Mouse (Mus musculus) adrenal gland, postnatal 0 days (tissue): ENCODE results near the gene Cacfd1. TPM values are rescaled to one million over a fixed set of nuclear protein-coding genes. Genes with fewer than 3 reads are reported as not detected.

Source experiments
- polyA plus RNA-seq: library from polyadenylated mRNA; unstranded; fragments of >200 nt; fragmentation: Nextera tagmentation; extraction: Ambion mirVana; gene quantifications from 2 replicates; pipeline ENCODE4 v1.2.1, GENCODE M21; 2015

Cacfd1 gene
- 34.2 and 43.9 TPM in 2 replicates for polyA plus RNA-seq

GRCm38 (mm10) chr2:27009714-27010244 is at the start of gene Cacfd1:
Gene Cacfd1 (plus strand): TSS chr2:27009926.

GRCm38 (mm10) chr2:26963923-26964723 is 45.6 kb upstream of the Cacfd1 start, which contains the start of gene Rexo4:
Gene Rexo4 (minus strand): TSS chr2:26964386.

GRCm38 (mm10) chr2:26973116-26973515 is 36.6 kb upstream of the Cacfd1 start, which contains the start of gene Adamts13:
Gene Adamts13 (plus strand): TSS chr2:26973416.

GRCm38 (mm10) chr2:27027618-27028436 is 18.1 kb downstream of the Cacfd1 start, which contains the start of gene Slc2a6:
Gene Slc2a6 (minus strand): TSS chr2:27027998.

Other genes starting within 250 kb of the Cacfd1 start
- gene Abo, start 144.9 kb upstream of the Cacfd1 start, polyA plus RNA-seq: not detected in 2 replicates
- 13.0 and 15.4 TPM in 2 replicates for gene Surf6, start 107.0 kb upstream of the Cacfd1 start, polyA plus RNA-seq
- 34.2 and 35.7 TPM in 2 replicates for gene Med22, start 99.2 kb upstream of the Cacfd1 start, polyA plus RNA-seq
- 413 and 440 TPM in 2 replicates for gene Rpl7a, start 99.2 kb upstream of the Cacfd1 start, polyA plus RNA-seq
- 41.6 and 57.7 TPM in 2 replicates for gene Surf2, start 93.6 kb upstream of the Cacfd1 start, polyA plus RNA-seq
- gene Surf1, start 93.4 kb upstream of the Cacfd1 start, polyA plus RNA-seq: 95.5 and 103 TPM in 2 replicates
- gene Surf4, start 76.0 kb upstream of the Cacfd1 start, polyA plus RNA-seq: 122 and 190 TPM in 2 replicates
- 0.15 TPM in 1 of 2 replicates, not detected in the other for gene Stkld1, start 75.9 kb upstream of the Cacfd1 start, polyA plus RNA-seq
- gene Rexo4, start 45.5 kb upstream of the Cacfd1 start, polyA plus RNA-seq: 18.0 and 23.2 TPM in 2 replicates
- gene Adamts13, start 36.5 kb upstream of the Cacfd1 start, polyA plus RNA-seq: 0.17 and 0.20 TPM in 2 replicates
- gene Slc2a6, start 18.1 kb downstream of the Cacfd1 start, polyA plus RNA-seq: 1.5 and 2.3 TPM in 2 replicates
- 0.14 and 0.54 TPM in 2 replicates for gene Mymk, start 62.3 kb downstream of the Cacfd1 start, polyA plus RNA-seq
- gene Adamtsl2, start 69.5 kb downstream of the Cacfd1 start, polyA plus RNA-seq: 2.6 and 3.5 TPM in 2 replicates
- 3.1 and 5.9 TPM in 2 replicates for gene Fam163b, start 132.6 kb downstream of the Cacfd1 start, polyA plus RNA-seq
- 237 and 244 TPM in 2 replicates for gene Dbh, start 155.3 kb downstream of the Cacfd1 start, polyA plus RNA-seq
- gene Sardh, start 238.4 kb downstream of the Cacfd1 start, polyA plus RNA-seq: 14.1 and 17.7 TPM in 2 replicates